Mouse (Mus musculus) small intestine, adult 2 months (tissue): Measurements from ENCODE around the gene Prdx6b. TPM values are rescaled to one million over a fixed set of nuclear protein-coding genes. Genes with fewer than 3 reads are reported as not detected.

Experiments used
- H3K27ac ChIP-seq: fragments of 200-500 bp; 2 replicates; pipeline ENCODE4 v1.5.1; 2012; ENCODE audit warnings: low read depth, low read length, control low read depth, inconsistent platforms; ENCODE audit not compliant: insufficient read depth
- H3K27me3 ChIP-seq: fragments of 200-500 bp; 2 replicates; pipeline ENCODE4 v1.6.1; 2012; ENCODE audit warnings: mild to moderate bottlenecking, moderate library complexity, low read length, inconsistent platforms; ENCODE audit not compliant: control insufficient read depth, insufficient read depth
- H3K36me3 ChIP-seq: fragments of 200-500 bp; 2 replicates; pipeline ENCODE4 v1.6.1; 2012; ENCODE audit warnings: mild to moderate bottlenecking, low read length, control low read depth, inconsistent platforms; ENCODE audit not compliant: control insufficient read depth, insufficient read depth
- H3K4me1 ChIP-seq: fragments of 200-500 bp; 2 replicates; pipeline ENCODE4 v1.6.1; 2012; ENCODE audit warnings: low read length, inconsistent platforms, mixed read lengths; ENCODE audit not compliant: control insufficient read depth, insufficient read depth, insufficient read length
- H3K4me3 ChIP-seq: fragments of 200-500 bp; 2 replicates; pipeline ENCODE4 v1.5.1; 2012; ENCODE audit warnings: low read depth, mild to moderate bottlenecking, control low read depth, inconsistent platforms, low read length, moderate library complexity
- CTCF ChIP-seq: fragments of 200-500 bp; IDR thresholded peaks from 2 replicates; pipeline ENCODE4 v1.5.1; 2012; ENCODE audit warnings: low read depth, mild to moderate bottlenecking, control low read depth, inconsistent platforms, low read length, moderate library complexity, mixed read lengths; ENCODE audit not compliant: insufficient replicate concordance, insufficient read length; ENCODE audit errors: extremely low read depth
- POLR2A ChIP-seq: fragments of 200-500 bp; IDR thresholded peaks from 2 replicates; pipeline ENCODE4 v1.6.1; 2012; ENCODE audit warnings: low read depth, mild to moderate bottlenecking, control low read depth, inconsistent platforms, low read length, moderate library complexity
- WGBS: fragments of 180-500 bp; shearing (Covaris S2); methylation state at CpG from one replicate; pipeline ENCODE4 v1.1.7; 2018; 5-methylcytosine and 5-hydroxymethylcytosine counted together
- polyA plus RNA-seq: library from polyadenylated mRNA; depleted of rRNA; stranded (reverse); fragments of >200 nt; gene quantifications from 2 replicates; pipeline ENCODE4 v1.2.3, GENCODE M21; 2012

The Prdx6b gene
- polyA plus RNA-seq, 1 experiment = not detected

DNA sequence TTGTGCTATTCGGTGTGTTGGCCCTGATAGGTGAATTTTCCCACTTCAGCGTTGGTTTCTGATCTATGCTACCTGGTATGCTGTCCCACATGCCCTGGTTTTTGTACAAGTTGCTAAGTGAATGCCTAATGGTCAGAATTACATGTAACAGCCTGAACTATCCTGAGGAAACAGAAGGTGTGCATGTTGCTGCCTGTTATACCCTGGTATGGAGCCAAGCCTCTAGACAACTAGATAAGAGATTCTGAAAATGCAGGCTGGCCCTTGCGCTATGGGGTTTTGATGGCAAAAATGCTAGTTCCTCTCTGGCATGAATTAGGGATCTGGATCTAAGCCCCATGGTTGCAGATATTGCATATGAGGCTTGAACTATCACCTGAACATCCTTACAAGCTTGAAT is 15.4 kb downstream of the Prdx6b start:
- Histone ChIP-seq H3K27ac (no peak overlapping the region), H3K27me3 (no peaks in the 10 kb centered on the region), H3K4me1 (peaks cover 3% of the 10 kb centered on the region; the same call in 1 of the 2 replicates), H3K4me3 (no peak overlapping the region), H3K36me3 (no peaks in the 10 kb centered on the region)
- TF ChIP-seq POLR2A (no peak), CTCF (no peak)
- 85% methylated on average over 3 of the region's 3 CpGs for WGBS

DNA sequence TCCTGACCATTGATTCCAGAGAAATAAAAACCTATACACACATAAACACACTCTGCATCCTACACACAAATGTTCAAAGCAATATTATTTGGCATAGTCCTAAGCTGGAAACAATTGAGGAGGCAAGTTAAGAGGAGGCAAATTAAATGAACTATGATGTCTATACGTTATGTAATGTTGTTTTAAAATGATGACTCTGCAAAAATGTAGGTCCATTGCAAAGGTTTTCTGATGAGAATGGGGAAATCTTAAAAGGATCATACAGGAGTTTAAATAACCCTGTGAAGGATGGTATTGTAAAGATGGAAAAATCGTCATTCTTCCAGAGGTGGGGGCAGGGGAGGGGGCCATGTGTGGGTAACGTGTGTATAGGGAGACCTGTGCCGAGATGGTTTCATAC is 17.5 kb downstream of the Prdx6b start:
- Histone ChIP-seq H3K27me3 (no peaks in the 10 kb centered on the region), H3K27ac (no peak overlapping the region), H3K4me1 (peaks cover 3% of the 10 kb centered on the region; the same call in 1 of the 2 replicates), H3K36me3 (no peaks in the 10 kb centered on the region), H3K4me3 (no peak overlapping the region)
- WGBS = 79% methylated on average over 4 of the region's 4 CpGs
- no peak for TF ChIP-seq CTCF

GRCm38 (mm10) chr2:80310772-80311171 is 18.5 kb downstream of the Prdx6b start:
- TF ChIP-seq CTCF = no peak
- Histone ChIP-seq H3K4me3 (no peak overlapping the region), H3K27ac (no peak overlapping the region), H3K27me3 (no peaks in the 10 kb centered on the region), H3K36me3 (no peaks in the 10 kb centered on the region), H3K4me1 (peaks cover 3% of the 10 kb centered on the region; the same call in 1 of the 2 replicates)
- WGBS = 15% methylated on average over 4 of the region's 4 CpGs

- Histone ChIP-seq H3K4me1 (peaks cover 3% of the 10 kb centered on the region; the same call in 1 of the 2 replicates), H3K4me3 (no peak overlapping the region), H3K27ac (no peak overlapping the region), H3K36me3 (no peaks in the 10 kb centered on the region), H3K27me3 (no peaks in the 10 kb centered on the region)
- WGBS = 42% methylated on average over 4 of the region's 4 CpGs
- TF ChIP-seq CTCF (no peak), POLR2A (no peak)
Measured at GRCm38 (mm10) chr2:80311350-80311749, 19.1 kb downstream of the Prdx6b start.

DNA sequence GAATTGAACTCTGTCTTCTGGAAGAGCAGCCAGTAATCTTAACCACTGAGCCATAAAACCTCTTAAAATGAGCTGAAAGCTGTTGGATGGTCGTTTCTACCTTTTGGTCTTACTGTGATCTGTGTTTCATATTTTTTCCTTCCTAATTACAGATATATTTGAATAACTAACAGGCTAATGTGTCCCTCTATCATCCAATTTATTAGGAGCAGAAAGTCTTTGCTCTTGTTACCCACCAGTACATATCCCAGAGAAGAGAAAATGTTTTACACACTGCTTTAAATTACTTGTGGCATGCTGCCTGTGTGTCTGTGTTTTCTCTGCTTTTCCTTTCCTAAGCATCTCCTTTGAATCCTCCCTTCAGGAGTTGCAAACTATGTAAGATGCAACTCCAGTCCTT is 21.9 kb downstream of the Prdx6b start:
- 5% methylated on average over 1 of the region's 1 CpGs for WGBS
- no peaks in the 10 kb centered on the region for H3K27me3 ChIP-seq
- peaks cover 3% of the 10 kb centered on the region; the same call in 1 of the 2 replicates for H3K4me1 ChIP-seq
- no peak overlapping the region for H3K4me3 ChIP-seq
- TF ChIP-seq CTCF (no peak), POLR2A (no peak)
- H3K27ac ChIP-seq = no peak overlapping the region
- peaks cover 5% of the 10 kb centered on the region; the same call in 1 of the 2 replicates for H3K36me3 ChIP-seq

GRCm38 (mm10) chr2:80314854-80315241 is 22.6 kb downstream of the Prdx6b start:
- TF ChIP-seq POLR2A (no peak), CTCF (no peak)
- Histone ChIP-seq H3K27ac (peak overlapping the region; percentile 41), H3K36me3 (peaks cover 8% of the 10 kb centered on the region; the same call in 1 of the 2 replicates), H3K27me3 (no peaks in the 10 kb centered on the region), H3K4me3 (peak overlapping the region; percentile 88; the same call in 1 of the 2 replicates), H3K4me1 (peaks cover 3% of the 10 kb centered on the region; the same call in 1 of the 2 replicates)
- 5% methylated on average over 7 of the region's 7 CpGs for WGBS

GRCm38 (mm10) chr2:80315242-80316161 is 23.2 kb downstream of the Prdx6b start, which contains the start of gene Dnajc10:
Dnajc10 (plus strand) TSS chr2:80315466.
- Histone ChIP-seq H3K27me3 (no peaks in the 10 kb centered on the region), H3K36me3 (peaks cover 10% of the 10 kb centered on the region; the same call in 1 of the 2 replicates), H3K27ac (peak within 1 kb of the TSS; percentile 41), H3K4me1 (peaks cover 3% of the 10 kb centered on the region; the same call in 1 of the 2 replicates), H3K4me3 (peak within 1 kb of the TSS; percentile 88)
- WGBS = under 1% methylated on average over 72 of the region's 72 CpGs
- TF ChIP-seq POLR2A (peak; percentile 50), CTCF (no peak)
